Mouse (Mus musculus): ENCODE results near the gene BC034090. TPM values are rescaled to one million over a fixed set of nuclear protein-coding genes. Genes with fewer than 3 reads are reported as not detected.

The BC034090 gene
- 0.33 TPM for polyA plus RNA-seq (2017; shearing (Covaris generic))

GRCm38 (mm10) chr1:155243797-155244770 lies at the start of gene BC034090:
Gene BC034090, minus strand, starts transcription at chr1:155244444.

Other genes starting within 250 kb of the BC034090 start
- gene Ier5, start 144.8 kb downstream of the BC034090 start, polyA plus RNA-seq (2017; shearing (Covaris generic)): 571 TPM
- gene Mr1, start 97.6 kb downstream of the BC034090 start, polyA plus RNA-seq (2017; shearing (Covaris generic)): 8.8 TPM
- 125 TPM for gene Stx6, start 85.7 kb downstream of the BC034090 start, polyA plus RNA-seq (2017; shearing (Covaris generic))
- gene Xpr1, start 173.0 kb upstream of the BC034090 start, polyA plus RNA-seq (2017; shearing (Covaris generic)): 32.6 TPM